Mouse (Mus musculus) testis, adult 2 months (tissue): ENCODE results near the gene Bcor. TPM values are rescaled to one million over a fixed set of nuclear protein-coding genes. Genes with fewer than 3 reads are reported as not detected.

ENCODE experiments used
- H3K27ac ChIP-seq: fragments of 200-500 bp; 2 replicates; pipeline ENCODE4 v1.5.1; 2012; ENCODE audit warnings: low read depth, low read length; ENCODE audit not compliant: control insufficient read depth, insufficient read depth
- H3K27me3 ChIP-seq: fragments of 200-500 bp; 2 replicates; pipeline ENCODE4 v1.6.1; 2012; ENCODE audit warnings: mild to moderate bottlenecking, low read length, moderate library complexity; ENCODE audit not compliant: control insufficient read depth, insufficient read depth
- H3K36me3 ChIP-seq: fragments of 200-500 bp; 2 replicates; pipeline ENCODE4 v1.6.1; 2012; ENCODE audit warnings: mild to moderate bottlenecking, low read length; ENCODE audit not compliant: control insufficient read depth, insufficient read depth
- H3K4me1 ChIP-seq: fragments of 200-500 bp; 2 replicates; pipeline ENCODE4 v1.6.1; 2012; ENCODE audit warnings: low read length; ENCODE audit not compliant: control insufficient read depth, insufficient read depth
- H3K4me3 ChIP-seq: fragments of 200-500 bp; 2 replicates; pipeline ENCODE4 v1.5.1; 2012; ENCODE audit warnings: low read depth, mild to moderate bottlenecking, low read length, moderate library complexity, mixed read lengths; ENCODE audit not compliant: control insufficient read depth
- CTCF ChIP-seq: fragments of 200-500 bp; IDR thresholded peaks from 2 replicates; pipeline ENCODE4 v1.5.1; 2012; ENCODE audit warnings: low read depth, mild to moderate bottlenecking, inconsistent platforms, low read length, moderate library complexity; ENCODE audit not compliant: control insufficient read depth, insufficient read depth, insufficient replicate concordance
- POLR2A ChIP-seq: fragments of 200-500 bp; IDR thresholded peaks from 2 replicates; pipeline ENCODE4 v1.6.1; 2012; ENCODE audit warnings: low read depth, mild to moderate bottlenecking, inconsistent platforms, low read length, moderate library complexity; ENCODE audit not compliant: control insufficient read depth
- polyA plus RNA-seq: library from polyadenylated mRNA; depleted of rRNA; stranded (reverse); fragments of >200 nt; gene quantifications from 2 replicates; pipeline ENCODE4 v1.2.3, GENCODE M21; 2012

Gene Bcor
- polyA plus RNA-seq, 1 experiment, result 0.72 TPM

- Histone ChIP-seq H3K4me1 (peaks cover 33% of the 10 kb centered on the region), H3K4me3 (peak overlapping the region; percentile 44), H3K27me3 (no peaks in the 10 kb centered on the region), H3K36me3 (no peaks in the 10 kb centered on the region), H3K27ac (no peak overlapping the region; the same call in 1 of the 2 replicates)
- TF ChIP-seq CTCF (no peak), POLR2A (no peak)
Measured at GRCm38 (mm10) chrX:12088301-12089026, 71.7 kb downstream of the Bcor start.

GRCm38 (mm10) chrX:12087511-12088300 lies 72.4 kb downstream of the Bcor start:
- H3K27ac ChIP-seq, result peak overlapping the region; percentile 33
- peaks cover 36% of the 10 kb centered on the region for H3K4me1 ChIP-seq
- H3K27me3 ChIP-seq, result no peaks in the 10 kb centered on the region
- TF ChIP-seq CTCF, result no peak
- TF ChIP-seq POLR2A, result peak; percentile 18; the same call in 1 of the 2 replicates
- H3K4me3 ChIP-seq, result peak overlapping the region; percentile 44
- H3K36me3 ChIP-seq, result no peaks in the 10 kb centered on the region

- H3K36me3 ChIP-seq, result no peaks in the 10 kb centered on the region
- no peak for TF ChIP-seq CTCF
- TF ChIP-seq POLR2A, result no peak
- peak overlapping the region; percentile 44 for H3K4me3 ChIP-seq
- peaks cover 36% of the 10 kb centered on the region for H3K4me1 ChIP-seq
- no peak overlapping the region for H3K27ac ChIP-seq
- no peaks in the 10 kb centered on the region for H3K27me3 ChIP-seq
Measured at GRCm38 (mm10) chrX:12086674-12087510, 73.3 kb downstream of the Bcor start.

GRCm38 (mm10) chrX:12085949-12086348 lies 74.2 kb downstream of the Bcor start:
- Histone ChIP-seq H3K27me3 (no peaks in the 10 kb centered on the region), H3K36me3 (no peaks in the 10 kb centered on the region), H3K4me3 (no peak overlapping the region), H3K4me1 (peaks cover 31% of the 10 kb centered on the region), H3K27ac (no peak overlapping the region)
- TF ChIP-seq POLR2A (no peak), CTCF (no peak)

- Histone ChIP-seq H3K4me1 (peaks cover 28% of the 10 kb centered on the region), H3K27me3 (no peaks in the 10 kb centered on the region), H3K36me3 (no peaks in the 10 kb centered on the region), H3K4me3 (no peak overlapping the region), H3K27ac (no peak overlapping the region)
- TF ChIP-seq POLR2A (no peak), CTCF (no peak)
Measured at GRCm38 (mm10) chrX:12085290-12085689, 74.9 kb downstream of the Bcor start.

- no peak overlapping the region for H3K4me3 ChIP-seq
- TF ChIP-seq CTCF (no peak), POLR2A (no peak)
- H3K27ac ChIP-seq, result no peak overlapping the region
- no peaks in the 10 kb centered on the region for H3K27me3 ChIP-seq
- H3K36me3 ChIP-seq, result no peaks in the 10 kb centered on the region
- peaks cover 25% of the 10 kb centered on the region for H3K4me1 ChIP-seq
Measured at GRCm38 (mm10) chrX:12084698-12085097, 75.5 kb downstream of the Bcor start.

GRCm38 (mm10) chrX:12083631-12084030 lies 76.5 kb downstream of the Bcor start:
- H3K4me3 ChIP-seq, result peak overlapping the region; percentile 44

More at GRCm38 (mm10) chrX:12083631-12084030, 76.5 kb downstream of the Bcor start:
- Histone ChIP-seq H3K36me3 (no peaks in the 10 kb centered on the region), H3K27ac (no peak overlapping the region), H3K4me1 (peaks cover 22% of the 10 kb centered on the region), H3K27me3 (no peaks in the 10 kb centered on the region)
- TF ChIP-seq CTCF, result no peak
- no peak for TF ChIP-seq POLR2A
